Comparison of ENCODE assay signal across 22 mouse cellular contexts in genomic region chr12:73700544-73701069, GRCm38 (mm10).
DNase-seq lines count a peak whose midpoint lies in the region; ATAC-seq lines count a peak whose summit lies in the region.
"Had no signal": no experiment of that assay in that cellular context is flagged by ENCODE, and none has a peak within 500 bp of the region (broad histone marks: within the 10 kb centered on the region; RNA-seq: fewer than 3 reads in every experiment).

No protein-coding gene starts in this region.

- H3K9ac ChIP-seq in hindbrain, embryonic 13.5 days: no peak overlapping the region
- no peak overlapping the region for H3K9ac ChIP-seq in neural tube, embryonic 13.5 days
- H3K9ac ChIP-seq in neural tube, embryonic 15.5 days (replicated peaks): no peak overlapping the region
- H3K9ac ChIP-seq: embryonic facial prominence, embryonic 13.5 days; forebrain, embryonic 15.5 days; heart, embryonic 13.5 days; intestine, embryonic 15.5 days; kidney, embryonic 15.5 days; midbrain, embryonic 12.5 days had no signal

- ATAC-seq in hindbrain, embryonic 13.5 days (ENCODE audit: low FRiP score): no peak
- ATAC-seq in neural tube, embryonic 13.5 days (ENCODE audit: low read depth): no peak
- ATAC-seq in neural tube, embryonic 15.5 days (ENCODE audit: low FRiP score): no peak
- ATAC-seq: activated CD4-positive, CD25-positive, alpha-beta regulatory T cell, adult 4 months; CD4-positive, CD25-positive, alpha-beta regulatory T cell, adult 4 months; forebrain, embryonic 15.5 days; intestine, embryonic 15.5 days had no signal

- H3K36me3 ChIP-seq in hindbrain, embryonic 13.5 days: no peaks in the 10 kb centered on the region
- no peaks in the 10 kb centered on the region for H3K36me3 ChIP-seq in hindbrain, embryonic 10.5 days
- no peaks in the 10 kb centered on the region for H3K36me3 ChIP-seq in neural tube, embryonic 13.5 days
- no peaks in the 10 kb centered on the region for H3K36me3 ChIP-seq in neural tube, embryonic 15.5 days
- H3K36me3 ChIP-seq: embryonic facial prominence, embryonic 13.5 days; forebrain, embryonic 15.5 days; hindbrain, embryonic 15.5 days; intestine, embryonic 15.5 days; midbrain, embryonic 12.5 days had no signal

- H3K27ac ChIP-seq in hindbrain, embryonic 13.5 days: peak overlapping the region; percentile 68; the same call in 1 of the 2 replicates
- no peak overlapping the region for H3K27ac ChIP-seq in hindbrain, embryonic 10.5 days
- peak overlapping the region; percentile 69; the same call in 1 of the 2 replicates for H3K27ac ChIP-seq in neural tube, embryonic 13.5 days (replicated peaks)
- H3K27ac ChIP-seq in neural tube, embryonic 15.5 days (replicated peaks): 0 out of 2 replicates have a peak overlapping the region, but pooled peaks have one; percentile 52
- H3K27ac ChIP-seq: embryonic facial prominence, embryonic 13.5 days; heart, embryonic 13.5 days; intestine, embryonic 15.5 days; kidney, embryonic 15.5 days; macrophage; midbrain, embryonic 12.5 days had no signal

- H3K4me3 ChIP-seq in hindbrain, embryonic 13.5 days: no peak overlapping the region
- H3K4me3 ChIP-seq in hindbrain, embryonic 10.5 days: no peak overlapping the region
- no peak overlapping the region for H3K4me3 ChIP-seq in neural tube, embryonic 13.5 days
- H3K4me3 ChIP-seq in neural tube, embryonic 15.5 days (replicated peaks): no peak overlapping the region
- H3K4me3 ChIP-seq: embryonic facial prominence, embryonic 13.5 days; forebrain, embryonic 15.5 days; heart, embryonic 13.5 days; hindbrain, embryonic 15.5 days; intestine, embryonic 15.5 days; kidney, embryonic 15.5 days; midbrain, embryonic 12.5 days had no signal

- no peak overlapping the region for H3K4me2 ChIP-seq in hindbrain, embryonic 13.5 days
- H3K4me2 ChIP-seq in neural tube, embryonic 13.5 days: no peak overlapping the region
- H3K4me2 ChIP-seq in neural tube, embryonic 15.5 days: no peak overlapping the region
- H3K4me2 ChIP-seq: heart, embryonic 13.5 days; intestine, embryonic 15.5 days; kidney, embryonic 15.5 days; liver, embryonic 11.5 days had no signal

- no peaks in the 10 kb centered on the region for H3K9me3 ChIP-seq in hindbrain, embryonic 13.5 days
- no peaks in the 10 kb centered on the region for H3K9me3 ChIP-seq in hindbrain, embryonic 10.5 days
- no peaks in the 10 kb centered on the region for H3K9me3 ChIP-seq in neural tube, embryonic 13.5 days
- H3K9me3 ChIP-seq in neural tube, embryonic 15.5 days (replicated peaks): no peaks in the 10 kb centered on the region
- H3K9me3 ChIP-seq: embryonic facial prominence, embryonic 13.5 days; forebrain, embryonic 15.5 days; heart, embryonic 13.5 days; hindbrain, embryonic 15.5 days; intestine, embryonic 15.5 days; kidney, embryonic 15.5 days; midbrain, embryonic 12.5 days had no signal

- no peak for DNase-seq in hindbrain, embryonic 10.5 days (ENCODE audit: low spot score)
- DNase-seq in neural tube, embryonic 10.5 days (ENCODE audit: extremely low spot score, low spot score): no peak
- peak; percentile 34 for DNase-seq in MN1 (ENCODE audit: low spot score)
- no peak for DNase-seq in thymus, postnatal 10 days (ENCODE audit: low spot score in 2 of 2)
- DNase-seq: adrenal gland, postnatal 10 days; kidney, postnatal 4 days; lung, adult 2 months; thymus, postnatal 36 days had no signal

- peaks cover 21% of the 10 kb centered on the region for H3K4me1 ChIP-seq in hindbrain, embryonic 13.5 days (replicated peaks)
- H3K4me1 ChIP-seq in hindbrain, embryonic 10.5 days (replicated peaks): no peaks in the 10 kb centered on the region
- H3K4me1 ChIP-seq in neural tube, embryonic 13.5 days (replicated peaks): peaks cover 22% of the 10 kb centered on the region
- peaks cover 28% of the 10 kb centered on the region for H3K4me1 ChIP-seq in neural tube, embryonic 15.5 days
- H3K4me1 ChIP-seq: intestine, embryonic 15.5 days had no signal

- H3K27me3 ChIP-seq in hindbrain, embryonic 13.5 days: peaks cover 6% of the 10 kb centered on the region; the same call in 1 of the 2 replicates
- H3K27me3 ChIP-seq in hindbrain, embryonic 10.5 days (ENCODE audit: insufficient read depth, poor library complexity, severe bottlenecking): no peaks in the 10 kb centered on the region
- H3K27me3 ChIP-seq in neural tube, embryonic 13.5 days: no peaks in the 10 kb centered on the region
- H3K27me3 ChIP-seq in neural tube, embryonic 15.5 days (replicated peaks): no peaks in the 10 kb centered on the region
- H3K27me3 ChIP-seq: embryonic facial prominence, embryonic 13.5 days; forebrain, embryonic 15.5 days; heart, embryonic 13.5 days; hindbrain, embryonic 15.5 days; intestine, embryonic 15.5 days; kidney, embryonic 15.5 days; midbrain, embryonic 12.5 days had no signal

- 77% methylated on average over 6 of the region's 6 CpGs for WGBS in hindbrain, embryonic 13.5 days
- WGBS in hindbrain, embryonic 10.5 days: 72% methylated on average over 6 of the region's 6 CpGs
- WGBS in neural tube, embryonic 13.5 days: 74% methylated on average over 6 of the region's 6 CpGs
- WGBS in neural tube, embryonic 15.5 days: 68% methylated on average over 6 of the region's 6 CpGs
